Mouse (Mus musculus) heart, adult 2 months (tissue): ENCODE data around the gene Agap1.

ENCODE experiments used
- EP300 ChIP-seq: fragments of 200-500 bp; IDR thresholded peaks from 2 replicates; pipeline ENCODE4 v1.6.1; 2011; ENCODE audit warnings: low read depth, low read length, control low read depth; ENCODE audit not compliant: insufficient read depth
- POLR2A ChIP-seq: fragments of 200-500 bp; IDR thresholded peaks from 2 replicates; pipeline ENCODE4 v1.6.1; 2011; ENCODE audit warnings: mild to moderate bottlenecking, low read depth, low read length, control low read depth; ENCODE audit not compliant: insufficient read depth

DNA sequence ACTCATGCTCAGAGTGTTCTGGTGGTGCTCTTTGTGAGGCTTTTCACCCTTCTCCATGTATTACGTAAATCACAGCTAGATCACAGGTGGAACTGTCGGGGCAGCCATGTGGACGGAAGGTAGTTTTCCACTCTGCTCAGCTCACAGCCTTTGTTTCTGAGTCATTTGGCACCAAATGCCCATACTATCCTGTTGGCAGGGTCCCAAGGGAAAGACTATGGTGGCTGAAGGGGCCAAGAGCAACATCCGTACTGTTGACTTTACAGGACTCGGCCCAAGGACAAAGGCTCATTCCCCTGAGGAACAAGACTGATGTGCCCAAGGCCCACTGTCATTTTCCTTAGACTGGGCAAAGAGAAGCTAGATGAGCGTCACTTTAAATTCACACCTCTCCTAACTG is 30.0 kb upstream of the Agap1 start:
- TF ChIP-seq POLR2A = no peak
- TF ChIP-seq EP300 = no peak
